Mouse (Mus musculus): ENCODE measurements around the gene Usp50. TPM values are rescaled to one million over a fixed set of nuclear protein-coding genes. Genes with fewer than 3 reads are reported as not detected.

Usp50 gene
- polyA plus RNA-seq, 1 experiment, result 0.02 TPM

DNA sequence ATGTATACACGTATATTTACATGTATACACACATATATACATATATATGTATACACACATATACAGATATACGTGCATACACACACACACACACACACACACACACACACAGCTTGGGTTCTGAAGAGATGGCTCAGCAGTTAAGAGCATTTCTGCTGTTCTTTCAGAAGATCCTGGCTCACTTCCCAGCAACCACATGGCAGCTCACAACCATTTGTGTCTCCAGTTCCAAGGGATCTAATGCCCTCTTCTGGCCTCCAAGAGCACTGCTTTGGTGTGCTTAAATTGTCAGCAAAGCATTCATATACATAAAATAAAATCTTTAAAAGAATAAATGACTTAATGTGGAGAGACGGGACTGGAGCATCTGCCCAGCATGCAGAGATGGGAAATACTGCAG lies 837 bp downstream of the Usp50 start:
- TF ChIP-seq TAL1 (IDR thresholded peaks at IDR 0.05; ENCODE audit: low read length), result no peak
- TF ChIP-seq GATA1 (IDR thresholded peaks at IDR 0.05; ENCODE audit: low read length), result no peak
- Histone ChIP-seq H3K36me3 (ENCODE audit: control insufficient read depth) (no peaks in the 10 kb centered on the region), H3K4me3 (replicated peaks) (no peak overlapping the region), H3K9me3 (ENCODE audit: control insufficient read depth, low read length) (no peaks in the 10 kb centered on the region), H3K4me1 (ENCODE audit: control insufficient read depth) (no peaks in the 10 kb centered on the region), H3K27me3 (ENCODE audit: control insufficient read depth) (no peaks in the 10 kb centered on the region)

DNA sequence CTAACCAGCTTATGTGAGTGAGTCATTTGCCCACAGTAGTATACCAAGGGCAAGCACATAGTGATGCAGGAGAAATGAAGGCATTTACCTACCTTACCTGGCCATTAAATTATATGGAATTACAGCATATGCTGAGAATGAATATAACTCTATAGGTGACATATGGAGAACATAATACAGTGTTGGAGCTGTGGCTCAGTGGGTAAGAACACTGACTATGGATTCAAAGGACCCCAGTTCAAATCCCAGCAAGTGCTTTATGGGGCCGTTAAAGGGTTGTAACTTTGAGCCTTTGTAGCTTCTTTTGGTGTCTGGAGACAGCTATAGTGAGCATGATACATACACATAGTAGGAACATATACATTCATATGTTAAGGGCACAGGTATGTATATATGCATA lies 1.8 kb downstream of the Usp50 start:
- no peaks in the 10 kb centered on the region for H3K27me3 ChIP-seq (ENCODE audit: control insufficient read depth)

DNA sequence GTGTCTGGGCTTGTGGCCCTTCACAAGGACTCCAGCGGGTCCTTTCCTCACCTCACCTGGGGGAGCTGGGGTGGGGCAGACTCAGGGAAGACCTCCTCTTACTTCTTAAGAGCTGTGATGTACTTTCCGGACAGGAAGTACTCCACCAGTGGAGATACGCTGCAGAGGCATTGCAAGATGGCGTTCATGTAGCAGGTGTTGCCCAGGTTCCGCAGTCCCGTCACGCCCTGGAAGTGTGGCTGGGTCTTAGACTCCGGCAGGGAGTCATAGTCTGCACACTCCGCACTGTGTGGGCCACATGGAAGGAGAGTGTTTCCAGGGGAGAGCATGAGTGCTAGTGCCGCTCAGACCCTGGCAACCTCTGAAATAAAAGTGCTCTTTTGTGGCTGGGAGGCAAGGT lies 3.0 kb downstream of the Usp50 start:
- Histone ChIP-seq H3K27me3 (ENCODE audit: control insufficient read depth) (no peaks in the 10 kb centered on the region), H3K9me3 (ENCODE audit: control insufficient read depth, low read length) (no peaks in the 10 kb centered on the region), H3K4me1 (ENCODE audit: control insufficient read depth) (no peaks in the 10 kb centered on the region), H3K4me3 (replicated peaks) (no peak overlapping the region), H3K36me3 (ENCODE audit: control insufficient read depth) (no peaks in the 10 kb centered on the region)
- TF ChIP-seq GATA1 (IDR thresholded peaks at IDR 0.05; ENCODE audit: low read length) (no peak), TAL1 (IDR thresholded peaks at IDR 0.05; ENCODE audit: low read length) (no peak)

More for the DNA sequence above, 1.8 kb downstream of the Usp50 start:
- H3K9me3 ChIP-seq (ENCODE audit: control insufficient read depth, low read length), result no peaks in the 10 kb centered on the region
- no peak overlapping the region for H3K4me3 ChIP-seq (replicated peaks)
- no peaks in the 10 kb centered on the region for H3K36me3 ChIP-seq (ENCODE audit: control insufficient read depth)
- H3K4me1 ChIP-seq (ENCODE audit: control insufficient read depth), result no peaks in the 10 kb centered on the region
- no peak for TF ChIP-seq GATA1 (IDR thresholded peaks at IDR 0.05; ENCODE audit: low read length)

- Histone ChIP-seq H3K36me3 (ENCODE audit: control insufficient read depth) (no peaks in the 10 kb centered on the region), H3K4me1 (ENCODE audit: control insufficient read depth) (no peaks in the 10 kb centered on the region), H3K27me3 (ENCODE audit: control insufficient read depth) (no peaks in the 10 kb centered on the region), H3K9me3 (ENCODE audit: control insufficient read depth, low read length) (no peaks in the 10 kb centered on the region), H3K4me3 (replicated peaks) (no peak overlapping the region)
- TF ChIP-seq TAL1 (IDR thresholded peaks at IDR 0.05; ENCODE audit: low read length), result no peak
- no peak for TF ChIP-seq GATA1 (IDR thresholded peaks at IDR 0.05; ENCODE audit: low read length)
These were observed 4.5 kb downstream of the Usp50 start for GRCm38 (mm10) chr2:126778806-126779205.

DNA sequence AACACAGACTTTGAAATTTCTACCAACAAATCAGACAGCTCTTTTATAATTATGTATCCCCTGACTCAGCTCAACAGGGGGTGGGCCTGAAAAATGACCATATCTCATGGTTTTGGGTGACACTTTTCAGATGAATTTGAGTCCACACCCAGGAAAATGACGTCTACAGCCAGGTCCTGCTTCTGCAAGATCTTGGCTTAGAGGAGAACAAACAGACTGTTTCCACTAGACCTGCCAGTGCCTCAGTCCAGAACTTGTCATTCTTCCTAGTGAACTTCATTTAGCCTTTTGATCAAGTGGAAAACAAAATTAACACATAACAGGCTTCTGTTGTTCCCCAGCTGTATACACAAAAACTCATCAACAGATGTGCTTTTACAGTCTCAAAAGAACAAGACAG lies 6.9 kb downstream of the Usp50 start:
- no peaks in the 10 kb centered on the region for H3K4me1 ChIP-seq (ENCODE audit: control insufficient read depth)
- H3K36me3 ChIP-seq (ENCODE audit: control insufficient read depth), result no peaks in the 10 kb centered on the region
- no peaks in the 10 kb centered on the region for H3K27me3 ChIP-seq (ENCODE audit: control insufficient read depth)
- H3K9me3 ChIP-seq (ENCODE audit: control insufficient read depth, low read length), result no peaks in the 10 kb centered on the region
- TF ChIP-seq GATA1 (IDR thresholded peaks at IDR 0.05; ENCODE audit: low read length) (no peak), TAL1 (IDR thresholded peaks at IDR 0.05; ENCODE audit: low read length) (no peak)
- no peak overlapping the region for H3K4me3 ChIP-seq (replicated peaks)

DNA sequence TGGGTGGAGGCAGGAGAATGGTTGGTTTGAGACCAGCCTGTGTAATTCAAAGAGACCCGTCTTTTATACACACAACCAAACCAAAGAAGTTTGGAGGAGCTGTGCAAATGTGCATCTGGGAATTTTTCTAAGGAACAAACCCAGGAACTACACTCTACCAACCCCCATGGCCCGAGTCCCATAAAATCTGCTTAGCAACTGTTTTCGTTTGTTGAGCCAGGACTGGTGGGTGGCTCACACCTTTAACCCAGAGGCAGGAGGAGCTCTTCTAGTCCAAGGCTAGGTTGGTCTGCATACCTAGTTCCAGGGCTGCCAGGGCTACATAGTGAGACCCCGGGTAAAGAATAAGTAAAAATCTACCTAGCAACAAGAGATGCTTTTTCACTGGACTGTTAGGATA lies 7.3 kb downstream of the Usp50 start:
- Histone ChIP-seq H3K36me3 (ENCODE audit: control insufficient read depth) (no peaks in the 10 kb centered on the region), H3K4me3 (replicated peaks) (no peak overlapping the region), H3K4me1 (ENCODE audit: control insufficient read depth) (no peaks in the 10 kb centered on the region), H3K9me3 (ENCODE audit: control insufficient read depth, low read length) (no peaks in the 10 kb centered on the region), H3K27me3 (ENCODE audit: control insufficient read depth) (no peaks in the 10 kb centered on the region)
- no peak for TF ChIP-seq GATA1 (IDR thresholded peaks at IDR 0.05; ENCODE audit: low read length)
- no peak for TF ChIP-seq TAL1 (IDR thresholded peaks at IDR 0.05; ENCODE audit: low read length)

- Histone ChIP-seq H3K27me3 (ENCODE audit: control insufficient read depth) (no peaks in the 10 kb centered on the region), H3K4me1 (ENCODE audit: control insufficient read depth) (no peaks in the 10 kb centered on the region), H3K4me3 (replicated peaks) (no peak overlapping the region), H3K9me3 (ENCODE audit: control insufficient read depth, low read length) (0 out of 2 replicates have a peak, but pooled peaks cover 2% of the 10 kb centered on the region), H3K36me3 (ENCODE audit: control insufficient read depth) (no peaks in the 10 kb centered on the region)
- TF ChIP-seq TAL1 (IDR thresholded peaks at IDR 0.05; ENCODE audit: low read length), result no peak
- no peak for TF ChIP-seq GATA1 (IDR thresholded peaks at IDR 0.05; ENCODE audit: low read length)
These were observed 11.1 kb downstream of the Usp50 start for GRCm38 (mm10) chr2:126772217-126772616.

- TF ChIP-seq GATA1 (IDR thresholded peaks at IDR 0.05; ENCODE audit: low read length) (no peak), TAL1 (IDR thresholded peaks at IDR 0.05; ENCODE audit: low read length) (no peak)
- no peak overlapping the region for H3K4me3 ChIP-seq (replicated peaks)
- peaks cover 4% of the 10 kb centered on the region; the same call in 1 of the 2 replicates for H3K4me1 ChIP-seq (ENCODE audit: control insufficient read depth)
These were observed 13.7 kb downstream of the Usp50 start for GRCm38 (mm10) chr2:126769431-126770181.

DNA sequence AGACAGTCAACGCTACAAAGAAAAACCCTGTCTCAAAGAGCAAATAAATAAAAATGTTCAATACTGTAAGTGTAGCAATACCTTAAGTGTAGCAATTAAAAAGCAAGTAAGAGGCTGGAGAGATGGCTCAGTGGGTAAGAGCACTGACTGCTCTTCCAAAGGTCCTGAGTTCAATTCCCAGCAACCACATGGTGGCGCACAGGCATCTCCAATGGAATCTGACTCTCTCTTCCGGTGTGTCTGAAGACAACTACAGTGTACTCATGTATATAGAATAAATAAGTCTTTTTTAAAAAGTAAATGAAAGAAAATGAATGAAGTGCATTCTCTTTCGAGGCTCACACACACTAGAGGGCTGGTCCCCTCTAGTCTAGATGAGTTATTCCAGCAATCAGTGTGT lies 15.1 kb downstream of the Usp50 start:
- no peak overlapping the region for H3K4me3 ChIP-seq (replicated peaks)
- H3K4me1 ChIP-seq (ENCODE audit: control insufficient read depth), result peaks cover 4% of the 10 kb centered on the region; the same call in 1 of the 2 replicates
- peaks cover 3% of the 10 kb centered on the region; the same call in 1 of the 2 replicates for H3K36me3 ChIP-seq (ENCODE audit: control insufficient read depth)
- no peak for TF ChIP-seq GATA1 (IDR thresholded peaks at IDR 0.05; ENCODE audit: low read length)
- no peak for TF ChIP-seq TAL1 (IDR thresholded peaks at IDR 0.05; ENCODE audit: low read length)
- H3K9me3 ChIP-seq (ENCODE audit: control insufficient read depth, low read length), result 0 out of 2 replicates have a peak, but pooled peaks cover 2% of the 10 kb centered on the region
- no peaks in the 10 kb centered on the region for H3K27me3 ChIP-seq (ENCODE audit: control insufficient read depth)

More at GRCm38 (mm10) chr2:126769431-126770181, 13.7 kb downstream of the Usp50 start:
- Histone ChIP-seq H3K27me3 (ENCODE audit: control insufficient read depth) (no peaks in the 10 kb centered on the region), H3K9me3 (ENCODE audit: control insufficient read depth, low read length) (0 out of 2 replicates have a peak, but pooled peaks cover 2% of the 10 kb centered on the region), H3K36me3 (ENCODE audit: control insufficient read depth) (peaks cover under 1% of the 10 kb centered on the region; the same call in 1 of the 2 replicates)

All from erythroblast, embryonic 14.5 days (primary cell).